Comparison of ENCODE assay signal across 11 mouse cellular contexts in genomic region chr13:21268262-21268661, GRCm38 (mm10). TPM values are rescaled to one million over a fixed set of nuclear protein-coding genes. Genes with fewer than 3 reads are reported as not detected.
A peak's percentile ranks its signal among the peaks of the same experiment; 100 is the strongest.
DNase-seq lines count a peak whose midpoint lies in the region; ATAC-seq lines count a peak whose summit lies in the region.
"Had no signal": no experiment of that assay in that cellular context is flagged by ENCODE, and none has a peak within 500 bp of the region (broad histone marks: within the 10 kb centered on the region; RNA-seq: fewer than 3 reads in every experiment).

No protein-coding gene starts in this region.

- H3K4me3 ChIP-seq in kidney, embryonic 16.5 days (ENCODE audit: low read length) = peak overlapping the region; percentile 23
- no peak overlapping the region for H3K4me3 ChIP-seq in hindbrain, embryonic 12.5 days
- no peak overlapping the region; the same call in 1 of the 2 replicates for H3K4me3 ChIP-seq in midbrain, embryonic 16.5 days (ENCODE audit: low read depth, low read length)

- H3K4me2 ChIP-seq in kidney, embryonic 16.5 days (replicated peaks; ENCODE audit: low read depth, low read length) = peak overlapping the region; percentile 34
- H3K4me2 ChIP-seq in hindbrain, embryonic 12.5 days (replicated peaks) = peak overlapping the region; percentile 26; the same call in 1 of the 2 replicates
- peak overlapping the region; percentile 34; the same call in 1 of the 2 replicates for H3K4me2 ChIP-seq in midbrain, embryonic 16.5 days (ENCODE audit: low read length)

- DNase-seq in kidney, postnatal 25 days = no peak
- peak; percentile 58 for DNase-seq in ZHBTc4 (ENCODE audit: low read depth, low spot score)
- no peak for DNase-seq in right cerebral cortex, postnatal 36 days (ENCODE audit: low spot score in 2 of 2)
- DNase-seq in urinary bladder, postnatal 14 days (ENCODE audit: low spot score) = no peak
- no peak for DNase-seq in c-Kit-positive CD71-positive TER-119-positive erythroid progenitor cells, embryonic 14.5 days (ENCODE audit: low spot score)
- DNase-seq: cerebellum, adult 9-10 months; gastrocnemius, postnatal 14 days had no signal

- no peaks in the 10 kb centered on the region for H3K27me3 ChIP-seq in kidney, embryonic 16.5 days (ENCODE audit: insufficient read depth, low read length)
- peaks cover 10% of the 10 kb centered on the region for H3K27me3 ChIP-seq in hindbrain, embryonic 12.5 days
- H3K27me3 ChIP-seq in midbrain, embryonic 16.5 days (ENCODE audit: control insufficient read depth, insufficient read depth, low read depth, low read length) = no peaks in the 10 kb centered on the region

- no peaks in the 10 kb centered on the region; the same call in 1 of the 2 replicates for H3K4me1 ChIP-seq in kidney, embryonic 16.5 days (ENCODE audit: insufficient read depth, low read length)
- 0 out of 2 replicates have a peak, but pooled peaks cover 3% of the 10 kb centered on the region for H3K4me1 ChIP-seq in hindbrain, embryonic 12.5 days
- H3K4me1 ChIP-seq in midbrain, embryonic 16.5 days (ENCODE audit: control insufficient read depth, insufficient read depth, low read length) = 0 out of 2 replicates have a peak, but pooled peaks cover 2% of the 10 kb centered on the region

- no peak overlapping the region for H3K9ac ChIP-seq in kidney, embryonic 16.5 days (replicated peaks; ENCODE audit: low read length)
- H3K9ac ChIP-seq in hindbrain, embryonic 12.5 days = no peak overlapping the region
- H3K9ac ChIP-seq in midbrain, embryonic 16.5 days (ENCODE audit: low read depth, low read length) = no peak overlapping the region

- no peak for ATAC-seq in kidney, embryonic 16.5 days (ENCODE audit: low FRiP score, low TSS enrichment)
- no peak for ATAC-seq in hindbrain, embryonic 12.5 days (ENCODE audit: low FRiP score)
- ATAC-seq in midbrain, embryonic 16.5 days = no peak

- WGBS in kidney, embryonic 16.5 days = 6% methylated on average over 1 of the region's 1 CpGs
- 5% methylated on average over 1 of the region's 1 CpGs for WGBS in hindbrain, embryonic 12.5 days
- 9% methylated on average over 1 of the region's 1 CpGs for WGBS in midbrain, embryonic 16.5 days

- H3K9me3 ChIP-seq in kidney, embryonic 16.5 days (ENCODE audit: low read length) = no peaks in the 10 kb centered on the region
- H3K9me3 ChIP-seq in hindbrain, embryonic 12.5 days (replicated peaks) = no peaks in the 10 kb centered on the region
- H3K9me3 ChIP-seq in midbrain, embryonic 16.5 days (replicated peaks; ENCODE audit: control insufficient read depth, low read length, poor library complexity, severe bottlenecking) = no peaks in the 10 kb centered on the region

- no peak overlapping the region for H3K27ac ChIP-seq in kidney, embryonic 16.5 days (ENCODE audit: low read length)
- no peak overlapping the region for H3K27ac ChIP-seq in hindbrain, embryonic 12.5 days
- no peak overlapping the region for H3K27ac ChIP-seq in midbrain, embryonic 16.5 days (ENCODE audit: low read length)

- no peaks in the 10 kb centered on the region for H3K36me3 ChIP-seq in kidney, embryonic 16.5 days (ENCODE audit: insufficient read depth, low read length)
- no peaks in the 10 kb centered on the region for H3K36me3 ChIP-seq in hindbrain, embryonic 12.5 days
- H3K36me3 ChIP-seq in midbrain, embryonic 16.5 days (ENCODE audit: control insufficient read depth, insufficient read depth, low read length) = no peaks in the 10 kb centered on the region

RNA-seq across cellular contexts. Expression of gene Gpx5, which starts 24.3 kb away (rescaled TPM):
- not detected in 2 replicates for polyA plus RNA-seq in kidney, embryonic 16.5 days (2015; fragmentation: Nextera tagmentation; extraction: Ambion mirVana)
- not detected in 2 replicates for polyA plus RNA-seq in hindbrain, embryonic 12.5 days (2016; fragmentation: Nextera tagmentation; extraction: Ambion mirVana)
- not detected in 2 replicates for polyA plus RNA-seq in midbrain, embryonic 16.5 days (2015; fragmentation: Nextera tagmentation; extraction: Ambion mirVana)
- polyA plus RNA-seq: urinary bladder, adult 2 months had no signal

RNA-seq across cellular contexts. Expression of gene Gpx6, which starts 43.7 kb away (rescaled TPM):
- polyA plus RNA-seq in kidney, embryonic 16.5 days (2015; fragmentation: Nextera tagmentation; extraction: Ambion mirVana) = 10.7 and 11.8 TPM in 2 replicates
- polyA plus RNA-seq in hindbrain, embryonic 12.5 days (2016; fragmentation: Nextera tagmentation; extraction: Ambion mirVana) = 0.85 TPM in 1 of 2 replicates, not detected in the other
- 0.54 TPM in 1 of 2 replicates, not detected in the other for polyA plus RNA-seq in midbrain, embryonic 16.5 days (2015; fragmentation: Nextera tagmentation; extraction: Ambion mirVana)
- polyA plus RNA-seq: urinary bladder, adult 2 months had no signal
